Mouse (Mus musculus): ENCODE data around the gene Caln1.

Gene Caln1

DNA sequence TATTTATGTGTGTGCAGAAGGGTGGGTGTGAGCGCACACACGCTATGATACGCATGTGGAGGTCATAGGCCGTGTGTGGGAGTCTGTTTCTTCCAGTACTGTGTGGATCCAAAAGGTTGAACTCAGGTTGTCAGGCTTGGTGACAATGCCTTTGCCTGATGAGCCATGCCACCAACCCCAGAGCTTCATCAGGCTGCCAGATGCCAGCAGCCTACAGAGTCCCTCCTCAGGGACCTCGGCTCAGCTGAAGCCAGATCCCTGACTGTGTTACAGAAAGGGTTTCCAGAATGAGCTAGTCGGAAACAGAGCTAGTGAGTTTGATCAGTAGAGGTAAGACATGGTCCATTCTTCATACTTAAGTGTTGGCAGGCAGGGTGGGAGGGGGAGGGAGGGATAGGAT is 25.9 kb downstream of the Caln1 start:
- DNase-seq: no peak

DNA sequence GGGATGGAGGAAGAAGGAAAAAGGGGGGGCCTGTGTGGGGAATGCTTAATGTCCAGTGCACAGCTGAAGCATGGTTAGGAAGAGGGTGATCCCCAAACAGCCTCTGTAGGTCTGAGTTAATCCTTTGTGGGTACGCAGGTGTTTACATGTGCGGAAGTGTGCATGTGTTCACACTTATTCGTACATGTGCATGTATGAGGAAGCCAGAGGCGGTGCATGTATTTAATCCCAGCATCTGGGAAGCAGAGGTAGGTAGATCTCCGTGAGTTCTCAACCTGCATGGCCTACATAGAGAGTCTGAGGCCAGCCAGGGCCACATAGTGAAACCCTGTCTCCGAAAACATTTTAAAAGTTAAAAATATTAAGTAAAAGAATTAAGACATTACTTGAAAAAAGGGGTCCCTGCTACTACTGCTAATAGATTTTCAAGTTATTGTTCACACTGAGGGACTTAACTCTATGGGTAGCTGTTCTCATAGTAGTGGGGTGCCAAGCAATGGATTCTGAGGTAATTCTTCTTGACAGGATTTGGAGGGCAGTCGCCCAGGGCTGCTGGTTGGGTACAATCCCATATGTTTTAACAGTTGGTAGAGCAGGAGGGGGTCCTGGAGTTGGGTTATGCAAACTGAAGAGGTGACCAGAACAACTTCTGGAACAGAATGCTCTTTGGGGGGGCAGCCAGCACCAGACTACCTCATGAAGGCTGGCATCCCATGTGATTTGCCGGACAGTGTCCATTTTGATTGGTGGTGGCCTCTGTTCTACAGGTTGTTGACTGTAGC is 31.1 kb downstream of the Caln1 start:
- no peak for DNase-seq

DNA sequence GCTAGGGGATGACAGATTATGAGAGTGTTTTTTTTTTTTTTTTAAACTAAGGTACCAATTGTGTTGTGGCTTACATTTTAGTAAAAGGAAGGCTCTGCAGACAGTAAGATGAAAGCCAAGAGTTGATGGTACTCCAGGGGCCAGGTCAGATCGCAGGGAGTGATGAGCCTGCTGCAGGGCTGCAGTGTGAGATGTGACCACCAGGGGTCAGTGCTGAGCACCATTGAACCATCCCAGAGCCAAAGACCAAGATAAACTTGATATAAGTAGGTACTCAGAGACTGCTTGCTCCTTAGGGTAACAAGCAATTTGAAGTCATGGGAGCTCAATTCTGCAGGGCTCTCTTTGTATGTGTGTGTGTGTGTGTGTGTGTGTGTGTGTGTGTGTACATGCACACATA is 35.9 kb downstream of the Caln1 start:
- DNase-seq: peak; percentile 53

DNA sequence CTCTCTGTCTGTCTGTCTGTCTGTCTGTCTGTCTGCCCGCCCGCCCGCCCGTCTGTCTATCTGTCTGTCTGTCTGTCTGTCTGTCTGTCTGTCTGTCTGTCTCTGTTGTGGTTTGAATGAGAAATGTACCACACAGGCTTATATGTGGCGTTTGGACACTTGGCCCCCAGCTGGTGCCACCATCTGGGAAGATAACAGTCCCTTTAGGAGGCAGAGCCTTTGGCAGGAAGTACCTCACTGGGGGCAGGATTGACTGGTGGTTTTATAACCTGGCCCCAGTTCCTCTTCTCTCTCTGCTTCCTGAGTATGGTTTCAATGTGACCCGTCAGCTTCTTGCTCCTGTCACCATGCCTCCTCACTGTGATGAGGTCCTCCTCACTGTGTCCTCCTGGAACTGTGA is 40.5 kb downstream of the Caln1 start:
- DNase-seq: no peak

DNA sequence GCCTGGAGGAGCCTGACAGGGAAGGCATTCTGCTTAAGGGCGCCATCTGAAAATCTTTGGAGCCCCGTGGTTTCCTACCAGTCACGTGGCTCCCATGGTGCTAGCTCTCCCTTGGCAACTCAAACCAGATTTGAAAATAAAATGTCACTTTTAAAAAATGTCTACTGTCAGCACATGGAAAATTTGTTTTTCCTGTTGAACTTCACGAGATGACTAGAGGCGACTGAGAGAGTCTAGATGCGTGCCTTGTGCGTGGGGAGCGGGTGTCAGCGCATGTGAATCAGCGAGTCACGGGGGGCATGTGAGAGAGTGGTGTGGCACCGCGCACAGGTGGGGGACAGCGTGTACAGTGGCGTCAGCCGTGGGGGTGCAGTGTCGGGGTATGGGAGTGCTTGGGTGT is 42.3 kb downstream of the Caln1 start:
- no peak for DNase-seq

DNA sequence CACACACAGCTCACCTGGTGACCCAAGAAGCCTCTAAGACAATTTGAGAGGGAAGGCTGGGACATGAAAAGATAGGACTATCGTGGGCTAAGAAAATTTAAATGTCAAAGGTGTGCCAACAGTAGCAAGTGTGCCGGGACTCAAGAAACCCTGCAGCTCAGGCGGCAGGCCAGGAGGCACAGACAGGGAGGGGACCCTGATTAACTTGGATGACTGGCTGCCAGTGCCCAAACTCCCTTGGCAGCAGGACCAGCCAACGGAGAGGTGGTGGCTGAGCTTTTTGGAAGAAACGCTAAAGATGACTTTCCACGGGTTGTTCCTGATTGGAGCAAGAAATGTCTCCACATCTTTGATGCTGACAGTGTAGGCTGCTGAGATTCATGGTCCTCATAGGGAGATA is 78.2 kb downstream of the Caln1 start:
- no peak for DNase-seq

DNA sequence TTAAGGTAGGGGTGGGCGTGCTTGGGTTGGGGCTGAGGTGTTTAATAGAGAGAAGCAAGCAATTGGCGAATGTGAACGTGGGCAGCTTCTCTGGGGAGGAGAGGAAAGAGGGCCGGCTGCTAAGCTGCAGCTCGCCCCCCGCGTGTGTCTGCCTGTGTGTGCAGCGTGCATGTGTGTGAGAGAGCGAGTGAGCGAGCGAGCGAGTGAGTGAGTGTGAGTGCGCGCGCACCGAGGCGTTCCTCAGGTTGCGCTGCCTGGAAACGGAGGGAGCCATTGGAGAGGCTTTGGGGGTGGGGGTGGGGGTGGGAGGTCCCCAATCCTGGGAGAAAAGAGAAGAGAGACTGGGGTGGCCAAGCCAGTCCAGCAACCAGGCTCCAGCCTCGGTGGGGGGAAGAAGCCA is 79.2 kb downstream of the Caln1 start:
- DNase-seq: no peak

DNA sequence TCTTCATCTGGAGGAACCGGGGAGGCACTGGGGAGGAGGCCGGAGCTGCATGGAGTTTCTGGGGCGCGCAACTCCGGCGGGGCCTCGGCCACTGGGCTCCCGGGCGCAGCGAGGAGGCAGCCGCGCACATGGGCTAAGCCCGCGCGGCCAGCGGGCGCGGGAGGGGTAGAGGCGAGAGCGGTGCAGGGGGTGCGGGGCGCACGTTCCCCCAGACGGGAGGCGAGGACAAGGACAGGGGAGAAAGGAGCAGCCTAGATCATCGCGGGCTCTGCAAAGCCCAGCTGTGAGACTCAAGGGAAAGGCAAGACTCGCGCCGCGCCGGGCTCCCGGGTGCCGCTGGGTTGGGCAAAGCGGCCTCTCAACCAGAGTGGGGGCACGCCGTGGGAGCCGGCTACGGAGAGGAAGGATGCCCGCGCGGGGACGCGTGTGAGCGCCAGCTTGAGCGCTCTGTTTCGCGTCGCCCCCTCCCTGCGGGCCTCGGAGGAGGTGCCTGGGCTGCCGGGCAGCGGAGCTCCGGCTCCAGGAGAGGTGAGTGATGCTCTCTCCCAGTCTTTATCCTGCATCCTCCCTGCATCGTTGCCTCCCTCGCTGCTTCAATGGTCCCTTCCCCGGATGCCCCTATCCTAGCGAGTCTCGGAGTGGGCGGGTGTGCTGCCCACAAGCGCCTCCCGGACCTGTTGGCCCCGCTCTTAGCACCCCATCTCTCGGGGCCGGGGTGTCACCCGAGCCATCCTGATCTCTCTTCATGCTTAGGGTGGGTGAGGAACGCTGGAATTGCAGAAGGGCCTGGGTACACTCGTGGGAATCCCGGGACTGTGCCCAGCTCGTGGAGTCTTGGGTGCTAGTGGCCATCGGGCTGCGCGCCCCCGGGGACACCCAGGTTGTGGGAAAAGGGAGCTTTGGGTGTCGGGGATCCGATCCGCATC is 79.9 kb downstream of the Caln1 start:
- DNase-seq: no peak

DNA sequence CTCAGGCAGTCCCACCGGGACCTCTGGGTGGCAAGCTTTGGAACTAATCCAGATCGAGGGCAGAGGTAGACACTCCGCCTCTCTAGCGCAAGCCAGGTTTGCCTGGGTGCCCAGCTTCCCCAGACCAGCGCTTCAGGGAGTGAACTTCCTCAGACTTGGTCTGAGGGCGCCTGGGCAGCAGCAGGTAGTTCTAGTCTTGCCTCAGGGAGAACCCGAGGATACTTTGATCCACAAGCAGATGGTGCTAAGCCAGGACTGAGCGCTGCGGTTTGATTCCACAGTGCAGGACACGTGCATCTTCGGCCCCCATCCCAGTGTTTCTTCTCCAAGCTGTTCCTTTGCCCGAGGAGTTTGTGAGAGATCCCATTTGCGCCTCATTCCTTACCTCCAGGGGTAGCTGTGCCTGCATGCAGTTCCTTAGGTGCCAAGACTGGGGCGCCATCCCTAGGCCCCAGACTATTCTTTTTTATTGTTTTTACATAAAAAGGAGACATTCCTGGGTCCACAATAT is 80.8 kb downstream of the Caln1 start:
- no peak for DNase-seq

DNA sequence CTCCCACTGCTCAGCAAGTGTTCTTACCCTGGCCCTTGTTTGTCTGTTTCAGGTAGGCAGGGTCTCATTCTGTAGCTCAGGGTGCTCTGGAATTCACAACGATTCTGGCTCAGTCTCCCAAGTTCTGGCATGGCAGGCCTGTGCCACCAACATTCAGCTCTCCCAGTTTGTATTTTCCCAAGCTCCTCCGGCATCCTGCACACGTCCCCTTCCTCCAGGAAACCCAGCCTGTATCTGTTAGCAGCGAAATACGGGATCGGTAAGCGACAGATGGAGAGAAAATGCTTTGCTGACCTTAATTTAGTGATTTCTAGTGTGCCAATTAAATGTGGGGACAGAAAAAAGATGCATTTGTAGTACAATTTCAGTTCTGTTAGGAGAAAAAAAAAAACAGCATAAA is 88.8 kb downstream of the Caln1 start:
- DNase-seq: no peak

DNA sequence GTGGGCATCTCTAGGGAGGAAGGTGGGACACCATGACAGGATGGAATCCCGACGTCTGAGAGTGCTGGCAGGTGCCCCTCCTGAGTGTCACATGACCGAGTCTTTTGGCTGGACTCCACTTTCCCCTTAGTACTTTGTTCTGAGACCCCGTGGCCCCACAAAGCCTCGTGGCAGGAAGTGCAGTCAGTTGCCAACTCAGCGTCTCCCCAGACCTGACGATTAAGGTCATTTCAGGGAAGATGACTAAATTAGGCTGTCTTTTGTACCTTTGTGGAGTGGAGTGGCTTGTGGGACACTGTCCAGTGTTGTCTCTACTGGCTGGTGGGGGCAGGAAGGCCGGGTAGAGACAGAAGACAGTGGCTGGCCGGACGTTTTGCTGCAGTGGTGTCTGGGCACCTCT is 103.0 kb downstream of the Caln1 start:
- DNase-seq: no peak

DNA sequence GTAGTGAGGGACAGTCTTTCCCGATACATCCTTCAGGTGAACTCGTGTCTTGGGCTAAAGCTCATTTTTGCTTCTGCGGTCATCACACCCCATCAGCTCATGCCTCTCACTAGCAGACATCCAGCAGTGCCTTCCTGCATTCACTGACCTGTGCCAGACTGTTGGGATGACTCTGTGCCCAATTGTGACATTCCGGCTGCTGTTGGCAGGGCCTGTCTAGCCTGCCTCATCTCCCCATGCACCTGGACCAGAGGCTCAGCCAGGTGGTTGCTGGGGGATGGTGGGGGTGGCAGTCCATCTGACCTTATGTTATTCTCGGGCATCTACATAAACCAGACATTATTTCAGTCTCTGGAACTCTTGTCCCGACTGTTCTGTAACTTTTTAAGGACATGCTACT is 105.6 kb downstream of the Caln1 start:
- DNase-seq: no peak

DNA sequence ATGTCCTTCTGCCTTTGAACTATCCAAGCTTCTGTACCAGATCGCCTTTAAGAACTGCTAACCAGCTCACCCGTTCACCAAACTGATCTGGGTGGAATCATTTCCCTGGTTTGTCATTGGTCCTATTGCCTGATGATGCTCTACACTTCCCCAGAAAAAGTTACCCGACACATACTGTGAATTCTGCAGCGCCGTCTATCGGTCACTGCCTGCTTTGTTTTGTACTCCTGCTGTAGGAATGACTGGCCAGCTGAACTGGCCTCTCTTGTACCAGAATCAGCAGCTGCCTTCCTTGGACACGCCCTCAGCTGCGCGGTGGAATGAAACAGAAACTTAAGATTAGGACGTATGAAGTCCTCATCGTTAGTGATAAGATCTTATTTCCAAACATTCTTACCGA is 107.5 kb downstream of the Caln1 start:
- peak; percentile 3 for DNase-seq

DNA sequence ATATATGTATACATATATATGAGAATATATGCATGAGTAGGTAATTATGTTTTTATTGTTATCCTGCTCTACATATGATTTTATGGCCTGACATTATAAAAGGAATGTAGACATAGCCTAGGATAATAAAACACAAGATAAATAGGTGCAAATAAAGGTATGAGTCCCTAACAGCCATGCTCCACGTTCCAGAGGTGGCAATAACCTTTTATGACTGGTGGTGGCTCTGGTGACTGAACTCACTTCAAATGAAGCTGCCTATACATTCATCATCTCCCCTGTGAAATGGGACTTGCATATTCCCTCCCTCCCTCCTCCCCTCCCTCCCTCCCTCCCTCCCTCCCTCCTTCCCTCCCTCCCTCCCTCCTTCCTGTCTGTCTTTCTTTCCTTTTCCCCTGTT is 111.0 kb downstream of the Caln1 start:
- DNase-seq: no peak

DNA sequence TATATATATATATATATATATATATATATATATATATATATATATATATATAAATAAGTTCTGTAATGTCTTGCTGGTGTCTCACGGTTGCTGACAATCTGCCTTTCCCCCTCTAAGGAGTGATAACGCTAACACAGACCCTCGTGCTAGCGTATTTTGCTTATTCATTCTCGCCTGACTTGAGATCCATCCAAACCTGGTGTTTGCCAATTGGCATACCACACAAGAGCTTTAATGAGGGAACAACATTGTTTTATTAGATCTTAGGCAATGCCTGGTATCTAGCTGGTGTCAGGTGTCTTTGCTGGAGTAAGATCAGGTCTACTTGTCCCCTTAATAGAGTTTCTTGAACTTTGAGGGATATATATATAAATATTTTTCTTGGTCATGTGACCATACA is 122.2 kb downstream of the Caln1 start:
- DNase-seq: no peak

DNA sequence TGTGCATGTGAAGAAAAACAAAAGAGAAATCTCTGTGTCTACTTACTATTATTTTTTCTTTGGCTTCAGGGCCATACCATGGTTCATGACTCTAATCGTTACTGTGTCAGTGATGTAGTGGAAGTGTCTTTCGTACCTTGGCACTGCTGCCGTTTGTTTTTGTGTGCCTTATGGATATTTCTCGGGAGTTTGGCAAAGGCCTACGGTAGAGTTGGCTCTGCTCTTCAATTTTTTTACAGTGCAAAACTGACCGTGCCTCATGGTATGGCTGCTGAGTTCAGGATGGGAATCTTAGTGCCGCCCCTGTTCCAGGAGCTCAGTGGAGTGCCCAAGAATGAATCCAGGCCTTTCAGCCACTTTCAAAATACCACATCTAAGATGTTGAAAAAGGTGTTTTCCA is 123.0 kb downstream of the Caln1 start:
- no peak for DNase-seq

DNA sequence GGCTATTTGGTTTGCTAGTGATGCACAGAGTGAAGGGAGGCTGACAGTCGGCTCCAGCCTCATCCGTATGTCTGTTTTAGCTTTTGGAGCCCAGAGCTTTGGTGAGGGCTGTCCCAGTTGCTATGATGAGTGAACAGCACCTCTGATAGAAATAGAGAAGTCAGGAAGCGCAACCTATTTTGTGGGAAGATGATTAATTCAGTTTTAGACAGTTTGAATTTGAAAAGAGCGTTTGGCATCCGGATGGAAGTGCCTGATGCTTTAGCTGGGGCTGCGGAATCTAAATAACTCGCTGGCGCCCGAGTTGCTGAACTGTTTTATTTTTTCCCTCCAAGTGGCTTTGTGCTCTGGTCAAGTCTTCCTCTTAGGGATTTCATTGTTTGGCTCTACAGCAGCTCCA is 133.3 kb downstream of the Caln1 start:
- no peak for DNase-seq

DNA sequence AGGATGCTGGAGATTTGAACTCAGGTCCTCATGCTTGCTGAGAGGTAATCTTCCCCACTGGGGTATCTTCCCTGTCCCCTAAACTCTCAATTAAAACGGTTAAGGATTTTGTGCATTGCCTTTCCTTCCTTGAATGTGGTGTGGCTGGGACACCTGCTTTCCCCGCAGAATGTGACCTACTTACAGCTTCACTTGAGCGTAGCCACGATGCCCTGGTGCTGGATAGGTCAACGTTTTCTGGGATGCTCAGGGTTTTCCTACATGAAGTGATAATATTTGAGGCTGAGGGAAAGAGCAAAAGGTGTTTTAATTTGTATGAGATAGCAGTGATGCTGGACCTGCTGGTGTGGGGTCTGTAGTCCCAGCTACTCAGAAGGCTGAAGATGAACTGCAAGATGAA is 135.6 kb downstream of the Caln1 start:
- no peak for DNase-seq

DNA sequence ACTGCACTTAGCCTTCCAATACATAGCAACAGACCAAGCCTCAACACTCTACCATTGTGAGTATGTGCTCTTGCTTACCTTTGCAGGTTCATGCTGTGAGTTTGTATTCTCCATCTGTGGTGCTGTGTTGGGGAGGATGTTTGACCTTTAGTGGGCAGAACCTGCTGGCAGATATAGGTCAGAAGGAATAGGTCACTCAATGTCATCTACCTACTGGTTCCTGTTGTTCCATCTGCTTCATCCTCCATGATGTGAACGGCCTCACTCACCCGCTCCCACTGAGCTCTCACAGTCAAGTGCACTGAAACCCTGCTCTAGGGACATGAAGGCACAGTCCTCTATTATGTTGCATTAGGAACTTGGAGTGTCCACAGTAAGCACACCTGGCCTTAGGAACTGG is 141.3 kb downstream of the Caln1 start:
- no peak for DNase-seq

DNA sequence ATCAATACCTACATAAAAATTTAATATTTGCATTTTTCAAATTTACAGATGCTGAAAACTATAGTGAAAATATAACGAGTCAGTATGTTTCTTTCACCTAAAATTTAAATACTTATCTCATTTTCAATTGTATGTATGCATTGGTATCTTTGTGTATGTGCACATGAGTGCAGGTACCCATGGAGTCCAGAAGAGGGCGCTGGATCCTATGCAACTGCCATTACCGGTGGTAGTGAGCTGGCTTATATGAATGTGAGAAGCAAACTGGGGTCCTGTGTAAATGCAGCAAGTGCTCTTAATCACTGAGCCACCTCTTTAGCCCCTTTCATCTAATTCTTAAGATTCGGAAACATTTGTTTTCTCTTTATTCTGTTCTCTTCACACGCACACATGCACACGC is 146.1 kb downstream of the Caln1 start:
- DNase-seq: no peak

DNA sequence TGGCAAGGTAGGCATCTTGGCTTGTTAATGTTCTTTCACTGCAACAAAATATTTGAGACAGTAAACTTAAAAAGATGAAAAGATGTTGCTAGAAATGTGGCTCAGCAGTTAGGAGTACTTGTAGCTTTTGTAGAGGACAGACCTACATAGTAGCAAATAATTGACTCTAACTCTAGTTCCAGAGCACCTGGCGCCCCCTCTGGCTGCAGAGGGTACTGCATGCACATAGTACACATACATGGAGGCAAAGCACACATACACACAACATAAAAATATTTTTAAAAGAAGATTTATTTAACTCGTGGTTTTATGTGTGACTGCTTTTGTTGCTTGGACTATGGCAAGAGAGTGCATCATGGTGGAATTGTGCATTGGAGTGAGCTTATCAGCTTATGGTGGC is 151.3 kb downstream of the Caln1 start:
- no peak for DNase-seq

DNA sequence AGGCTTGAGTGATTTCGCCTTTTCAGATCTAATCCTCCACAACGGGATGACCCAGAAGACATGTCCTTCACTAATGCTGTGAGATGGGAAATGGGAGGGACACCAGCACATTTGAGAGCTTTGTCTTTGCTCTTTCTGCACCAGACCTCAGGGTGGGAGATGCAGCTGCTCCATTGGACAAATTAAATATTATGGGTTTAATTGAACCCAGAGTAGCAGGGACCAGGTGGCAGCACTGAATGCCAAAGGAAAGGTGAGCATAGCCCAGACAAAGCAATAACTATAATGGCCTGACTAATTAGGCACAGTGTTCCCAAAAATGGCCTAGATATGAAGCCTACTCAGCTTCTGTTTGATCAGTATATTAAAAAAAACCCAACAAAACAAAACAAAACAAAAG is 158.2 kb downstream of the Caln1 start:
- no peak for DNase-seq

DNA sequence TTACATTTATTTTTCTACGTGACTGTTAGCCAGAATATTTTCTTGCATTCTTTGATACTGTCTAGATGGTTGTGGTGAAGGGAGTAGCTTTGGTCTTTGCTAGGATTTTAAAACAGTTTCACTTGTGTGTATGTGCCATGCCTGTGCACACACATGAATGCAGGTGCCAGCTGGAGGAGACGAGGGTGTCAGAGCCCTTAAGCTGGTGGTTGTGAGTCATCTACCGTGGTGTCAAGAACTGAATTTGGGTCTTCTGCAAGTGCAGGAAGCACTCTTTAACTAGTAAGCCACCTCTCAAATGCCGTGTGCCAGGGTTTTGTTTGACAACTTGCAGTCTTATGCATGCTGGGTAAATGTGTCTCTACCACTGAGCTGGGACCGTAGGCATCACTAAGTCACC is 178.2 kb downstream of the Caln1 start:
- DNase-seq: no peak

DNA sequence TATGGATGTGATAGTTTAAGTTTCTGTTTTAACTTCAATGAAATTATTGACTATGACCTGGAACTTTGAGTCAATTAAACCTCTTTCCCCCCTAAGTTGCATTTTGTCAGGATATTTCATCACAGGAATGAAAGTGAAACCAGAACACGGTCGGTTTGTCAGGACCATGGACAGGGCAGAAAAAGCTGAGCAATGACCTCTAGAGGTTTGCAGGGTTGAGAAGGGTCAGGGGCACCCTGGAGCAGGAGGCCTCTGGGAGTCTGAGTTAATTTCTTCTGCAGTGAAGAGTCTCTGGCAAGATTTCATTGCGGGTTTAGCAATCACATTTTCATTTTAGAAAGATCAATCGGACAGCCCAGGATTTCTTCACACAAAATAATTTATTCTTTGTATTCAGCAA is 184.7 kb downstream of the Caln1 start:
- DNase-seq: no peak

Data from kidney, adult 18-20 months (tissue).